Mouse (Mus musculus): ENCODE measurements around the gene Unc45a. TPM values are rescaled to one million over a fixed set of nuclear protein-coding genes. Genes with fewer than 3 reads are reported as not detected.
"Not testable (repeated sequence)": the region's sequence is repeated elsewhere in the genome, so short reads cannot be mapped to it uniquely, and the experiment has no call there.

Gene Unc45a
- polyA plus RNA-seq, 1 experiment from 2014 or later = 28.8 TPM

GRCm38 (mm10) chr7:80324816-80325119 is 16.0 kb downstream of the Unc45a start:
- not testable (repeated sequence) for H3K9me3 ChIP-seq (ENCODE audit: control insufficient read depth, low read length); ATAC-seq (ENCODE audit: low FRiP score); H3K9ac ChIP-seq (ENCODE audit: low read length); DNase-seq (ENCODE audit: low spot score, missing footprints); H3K4me1 ChIP-seq (ENCODE audit: control insufficient read depth, insufficient read depth, low read length); H3K27me3 ChIP-seq (ENCODE audit: control insufficient read depth, insufficient read depth, low read length); H3K4me3 ChIP-seq (ENCODE audit: low read depth, low read length); H3K27ac ChIP-seq (ENCODE audit: low read depth, low read length)
- WGBS = 55% methylated on average over 5 of the region's 5 CpGs
- Histone ChIP-seq H3K36me3 (ENCODE audit: control insufficient read depth, insufficient read depth, low read length) (peaks cover 30% of the 10 kb centered on the region), H3K4me2 (peak overlapping the region; percentile 69)

- peak; percentile 99 for ATAC-seq (ENCODE audit: low FRiP score)
- H3K27me3 ChIP-seq (ENCODE audit: control insufficient read depth, insufficient read depth, low read length) = no peaks in the 10 kb centered on the region
Observed at GRCm38 (mm10) chr7:80324043-80324815, 16.6 kb downstream of the Unc45a start, which contains the start of gene Rccd1. Rccd1 (minus strand) TSS chr7:80324454.

GRCm38 (mm10) chr7:80323336-80323735 is 17.5 kb downstream of the Unc45a start:
- H3K4me2 ChIP-seq = peak overlapping the region; percentile 69
- peak overlapping the region; percentile 84 for H3K9ac ChIP-seq (ENCODE audit: low read length)
- H3K36me3 ChIP-seq (ENCODE audit: control insufficient read depth, insufficient read depth, low read length) = peaks cover 23% of the 10 kb centered on the region
- WGBS = 27% methylated on average over 8 of the region's 8 CpGs
- no peak overlapping the region for H3K27ac ChIP-seq (ENCODE audit: low read depth, low read length)
- peaks cover 9% of the 10 kb centered on the region; the same call in 1 of the 2 replicates for H3K4me1 ChIP-seq (ENCODE audit: control insufficient read depth, insufficient read depth, low read length)
- H3K27me3 ChIP-seq (ENCODE audit: control insufficient read depth, insufficient read depth, low read length) = no peaks in the 10 kb centered on the region
- DNase-seq (ENCODE audit: low spot score, missing footprints) = no peak
- H3K9me3 ChIP-seq (ENCODE audit: control insufficient read depth, low read length) = no peaks in the 10 kb centered on the region
- H3K4me3 ChIP-seq (ENCODE audit: low read depth, low read length) = peak overlapping the region; percentile 64
- no peak for ATAC-seq (ENCODE audit: low FRiP score)

More at GRCm38 (mm10) chr7:80324043-80324815, 16.6 kb downstream of the Unc45a start, which contains the start of gene Rccd1:
- peak within 1 kb of the TSS; percentile 84 for H3K9ac ChIP-seq (ENCODE audit: low read length)
- H3K36me3 ChIP-seq (ENCODE audit: control insufficient read depth, insufficient read depth, low read length) = peaks cover 26% of the 10 kb centered on the region
- peak within 1 kb of the TSS; percentile 69 for H3K27ac ChIP-seq (ENCODE audit: low read depth, low read length)
- WGBS = 3% methylated on average over 38 of the region's 38 CpGs
- peak within 1 kb of the TSS; percentile 64 for H3K4me3 ChIP-seq (ENCODE audit: low read depth, low read length)
- H3K4me2 ChIP-seq = peak within 1 kb of the TSS; percentile 69
- no peaks in the 10 kb centered on the region for H3K9me3 ChIP-seq (ENCODE audit: control insufficient read depth, low read length)
- DNase-seq (ENCODE audit: low spot score, missing footprints) = peak; percentile 99
- H3K4me1 ChIP-seq (ENCODE audit: control insufficient read depth, insufficient read depth, low read length) = peaks cover 9% of the 10 kb centered on the region; the same call in 1 of the 2 replicates

- H3K27ac ChIP-seq (ENCODE audit: low read depth, low read length) = no peak overlapping the region
- 87% methylated on average over 19 of the region's 19 CpGs for WGBS
- DNase-seq (ENCODE audit: low spot score, missing footprints) = no peak
- no peak overlapping the region for H3K9ac ChIP-seq (ENCODE audit: low read length)
- no peak for ATAC-seq (ENCODE audit: low FRiP score)
- no peaks in the 10 kb centered on the region for H3K27me3 ChIP-seq (ENCODE audit: control insufficient read depth, insufficient read depth, low read length)
- peaks cover 12% of the 10 kb centered on the region for H3K36me3 ChIP-seq (ENCODE audit: control insufficient read depth, insufficient read depth, low read length)
- no peaks in the 10 kb centered on the region for H3K9me3 ChIP-seq (ENCODE audit: control insufficient read depth, low read length)
- H3K4me1 ChIP-seq (ENCODE audit: control insufficient read depth, insufficient read depth, low read length) = peaks cover 9% of the 10 kb centered on the region; the same call in 1 of the 2 replicates
- no peak overlapping the region for H3K4me3 ChIP-seq (ENCODE audit: low read depth, low read length)
- H3K4me2 ChIP-seq = no peak overlapping the region
Observed at GRCm38 (mm10) chr7:80319846-80320496, 20.8 kb downstream of the Unc45a start.

- Histone ChIP-seq H3K9me3 (ENCODE audit: control insufficient read depth, low read length) (no peaks in the 10 kb centered on the region), H3K4me2 (no peak overlapping the region), H3K9ac (ENCODE audit: low read length) (no peak overlapping the region), H3K36me3 (ENCODE audit: control insufficient read depth, insufficient read depth, low read length) (peaks cover 23% of the 10 kb centered on the region), H3K27me3 (ENCODE audit: control insufficient read depth, insufficient read depth, low read length) (no peaks in the 10 kb centered on the region), H3K4me3 (ENCODE audit: low read depth, low read length) (no peak overlapping the region), H3K27ac (ENCODE audit: low read depth, low read length) (no peak overlapping the region), H3K4me1 (ENCODE audit: control insufficient read depth, insufficient read depth, low read length) (peaks cover 9% of the 10 kb centered on the region; the same call in 1 of the 2 replicates)
- ATAC-seq (ENCODE audit: low FRiP score) (no peak), DNase-seq (ENCODE audit: low spot score, missing footprints) (no peak)
- WGBS = 94% methylated on average over 4 of the region's 4 CpGs
Observed at GRCm38 (mm10) chr7:80318670-80319069, 22.1 kb downstream of the Unc45a start.

- Histone ChIP-seq H3K36me3 (ENCODE audit: control insufficient read depth, insufficient read depth, low read length) (peaks cover 34% of the 10 kb centered on the region), H3K9ac (ENCODE audit: low read length) (no peak overlapping the region), H3K4me2 (no peak overlapping the region), H3K27ac (ENCODE audit: low read depth, low read length) (no peak overlapping the region), H3K4me3 (ENCODE audit: low read depth, low read length) (no peak overlapping the region), H3K27me3 (ENCODE audit: control insufficient read depth, insufficient read depth, low read length) (no peaks in the 10 kb centered on the region), H3K9me3 (ENCODE audit: control insufficient read depth, low read length) (no peaks in the 10 kb centered on the region), H3K4me1 (ENCODE audit: control insufficient read depth, insufficient read depth, low read length) (no peaks in the 10 kb centered on the region; the same call in 1 of the 2 replicates)
- ATAC-seq (ENCODE audit: low FRiP score) (no peak), DNase-seq (ENCODE audit: low spot score, missing footprints) (no peak)
- 69% methylated on average over 1 of the region's 1 CpGs for WGBS
Observed at GRCm38 (mm10) chr7:80317439-80318115, 23.2 kb downstream of the Unc45a start.

- DNase-seq (ENCODE audit: low spot score, missing footprints) (no peak), ATAC-seq (ENCODE audit: low FRiP score) (no peak)
- 83% methylated on average over 2 of the region's 2 CpGs for WGBS
- Histone ChIP-seq H3K4me3 (ENCODE audit: low read depth, low read length) (no peak overlapping the region), H3K9me3 (ENCODE audit: control insufficient read depth, low read length) (no peaks in the 10 kb centered on the region), H3K4me2 (no peak overlapping the region), H3K27me3 (ENCODE audit: control insufficient read depth, insufficient read depth, low read length) (no peaks in the 10 kb centered on the region), H3K27ac (ENCODE audit: low read depth, low read length) (no peak overlapping the region), H3K4me1 (ENCODE audit: control insufficient read depth, insufficient read depth, low read length) (no peaks in the 10 kb centered on the region), H3K9ac (ENCODE audit: low read length) (no peak overlapping the region), H3K36me3 (ENCODE audit: control insufficient read depth, insufficient read depth, low read length) (peaks cover 40% of the 10 kb centered on the region)
Observed at GRCm38 (mm10) chr7:80315733-80316132, 25.1 kb downstream of the Unc45a start.

- no peak overlapping the region for H3K4me3 ChIP-seq (ENCODE audit: low read depth, low read length)
- DNase-seq (ENCODE audit: low spot score, missing footprints) (no peak), ATAC-seq (ENCODE audit: low FRiP score) (no peak)
- no peak overlapping the region for H3K27ac ChIP-seq (ENCODE audit: low read depth, low read length)
- 89% methylated on average over 7 of the region's 7 CpGs for WGBS
- H3K36me3 ChIP-seq (ENCODE audit: control insufficient read depth, insufficient read depth, low read length) = peaks cover 37% of the 10 kb centered on the region
- H3K4me1 ChIP-seq (ENCODE audit: control insufficient read depth, insufficient read depth, low read length) = no peaks in the 10 kb centered on the region
- H3K9ac ChIP-seq (ENCODE audit: low read length) = no peak overlapping the region
- no peaks in the 10 kb centered on the region for H3K27me3 ChIP-seq (ENCODE audit: control insufficient read depth, insufficient read depth, low read length)
- H3K9me3 ChIP-seq (ENCODE audit: control insufficient read depth, low read length) = no peaks in the 10 kb centered on the region
- H3K4me2 ChIP-seq = no peak overlapping the region
Observed at GRCm38 (mm10) chr7:80310771-80311170, 30.0 kb downstream of the Unc45a start.

GRCm38 (mm10) chr7:80307766-80308165 is 33.0 kb downstream of the Unc45a start:
- H3K9me3 ChIP-seq (ENCODE audit: control insufficient read depth, low read length) = no peaks in the 10 kb centered on the region
- no peaks in the 10 kb centered on the region for H3K27me3 ChIP-seq (ENCODE audit: control insufficient read depth, insufficient read depth, low read length)
- H3K4me1 ChIP-seq (ENCODE audit: control insufficient read depth, insufficient read depth, low read length) = no peaks in the 10 kb centered on the region
- H3K4me3 ChIP-seq (ENCODE audit: low read depth, low read length) = no peak overlapping the region
- DNase-seq (ENCODE audit: low spot score, missing footprints) = no peak
- no peak for ATAC-seq (ENCODE audit: low FRiP score)
- no peak overlapping the region for H3K4me2 ChIP-seq
- peaks cover 30% of the 10 kb centered on the region for H3K36me3 ChIP-seq (ENCODE audit: control insufficient read depth, insufficient read depth, low read length)
- H3K9ac ChIP-seq (ENCODE audit: low read length) = no peak overlapping the region
- 88% methylated on average over 3 of the region's 3 CpGs for WGBS
- no peak overlapping the region for H3K27ac ChIP-seq (ENCODE audit: low read depth, low read length)

Data from midbrain, embryonic 11.5 days (tissue).